Mouse (Mus musculus) layer of hippocampus, adult 18-20 months (tissue): ENCODE results near the gene Pfdn6. TPM values are rescaled to one million over a fixed set of nuclear protein-coding genes. Genes with fewer than 3 reads are reported as not detected.
"Not testable (repeated sequence)": the region's sequence is repeated elsewhere in the genome, so short reads cannot be mapped to it uniquely, and the experiment has no call there.

Experiments used
- DNase-seq, 2 experiments: peaks; one replicate each; pipeline ENCODE4 v3.0.0; 2022; ENCODE audit warnings: low spot score in 2 of 2
- total RNA-seq, 2 experiments: library from RNA; stranded (reverse); gene quantifications; 2 replicates each; pipeline ENCODE4 v1.2.3; 2021

The Pfdn6 gene
- total RNA-seq, 2 experiments from 2014 or later = 94.9 to 95.8 TPM

GRCm38 (mm10) chr17:33900281-33900988 lies 39.7 kb downstream of the Pfdn6 start:
- DNase-seq = no peak

- no peak for DNase-seq
Measured at GRCm38 (mm10) chr17:33899642-33900041, 40.5 kb downstream of the Pfdn6 start.

- DNase-seq = not testable (repeated sequence)
Measured at GRCm38 (mm10) chr17:33898193-33898592, 42.0 kb downstream of the Pfdn6 start.

- no peak for DNase-seq
Measured at GRCm38 (mm10) chr17:33897114-33897794, 42.9 kb downstream of the Pfdn6 start.

GRCm38 (mm10) chr17:33893011-33893410 lies 47.1 kb downstream of the Pfdn6 start:
- not testable (repeated sequence) for DNase-seq

GRCm38 (mm10) chr17:33892429-33892828 lies 47.7 kb downstream of the Pfdn6 start:
- no peak for DNase-seq

- not testable (repeated sequence) for DNase-seq
Measured at GRCm38 (mm10) chr17:33891892-33892291, 48.3 kb downstream of the Pfdn6 start.

GRCm38 (mm10) chr17:33891357-33891756 lies 48.8 kb downstream of the Pfdn6 start:
- DNase-seq = no peak

- peak; percentile 99 to 100 for DNase-seq
Measured at GRCm38 (mm10) chr17:33890533-33891059, 49.5 kb downstream of the Pfdn6 start, which contains the start of gene Kifc1. Gene Kifc1 (minus strand): TSS chr17:33890661.

GRCm38 (mm10) chr17:33889941-33890532 lies 50.1 kb downstream of the Pfdn6 start:
- not testable (repeated sequence) for DNase-seq

Other genes starting within 250 kb of the Pfdn6 start
- 10 to 100 TPM; 86.2 to 87.1 TPM for gene March2, start 221.7 kb downstream of the Pfdn6 start, total RNA-seq
- 100 to 1,000 TPM; 341 to 345 TPM for gene Rab11b, start 179.8 kb downstream of the Pfdn6 start, total RNA-seq
- gene Angptl4, start 158.5 kb downstream of the Pfdn6 start, total RNA-seq = 1 to 10 TPM; 2.6 to 3.5 TPM
- gene Kank3, start 129.8 kb downstream of the Pfdn6 start, total RNA-seq = 10 to 100 TPM; 27.6 to 28.8 TPM
- gene Rps28, start 115.8 kb downstream of the Pfdn6 start, total RNA-seq = 100 to 1,000 TPM; 756 to 834 TPM
- gene Ndufa7, start 115.8 kb downstream of the Pfdn6 start, total RNA-seq = 100 to 1,000 TPM; 199 to 208 TPM
- 10 to 100 TPM; 20.4 to 23.3 TPM for gene Cd320, start 97.3 kb downstream of the Pfdn6 start, total RNA-seq
- not detected for gene Gm7029, start 66.5 kb downstream of the Pfdn6 start, total RNA-seq
- 1 to 10 TPM; 1.8 to 2.6 TPM for gene Kifc1, start 49.7 kb downstream of the Pfdn6 start, total RNA-seq
- under 1 TPM in 1 of 2 experiments, not detected in 1; 0.42 TPM for gene Platr17, start 35.2 kb downstream of the Pfdn6 start, total RNA-seq
- gene Daxx, start 30.9 kb downstream of the Pfdn6 start, total RNA-seq = 10 to 100 TPM; 29.6 to 32.9 TPM
- gene Tapbp, start 24.4 kb downstream of the Pfdn6 start, total RNA-seq = 10 to 100 TPM; 38.3 to 38.5 TPM
- 10 to 100 TPM; 34.3 to 34.4 TPM for gene Zbtb22, start 24.4 kb downstream of the Pfdn6 start, total RNA-seq
- 10 to 100 TPM; 61.9 to 63.0 TPM for gene Rgl2, start 10.8 kb downstream of the Pfdn6 start, total RNA-seq
- gene Wdr46, start 317 bp upstream of the Pfdn6 start, total RNA-seq = 10 to 100 TPM; 13.2 to 15.5 TPM
- gene B3galt4, start 11.1 kb upstream of the Pfdn6 start, total RNA-seq = 1 to 10 TPM; 5.1 to 5.2 TPM
- gene Vps52, start 15.5 kb upstream of the Pfdn6 start, total RNA-seq = 10 to 100 TPM; 76.1 to 79.8 TPM
- 100 to 1,000 TPM; 319 to 336 TPM for gene Rps18, start 15.7 kb upstream of the Pfdn6 start, total RNA-seq
- gene H2-K1, start 60.0 kb upstream of the Pfdn6 start, total RNA-seq = 10 to 100 TPM; 25.5 to 26.9 TPM
- gene Ring1, start 84.3 kb upstream of the Pfdn6 start, total RNA-seq = 10 to 100 TPM; 39.0 to 40.8 TPM
- gene H2-Ke6, start 87.7 kb upstream of the Pfdn6 start, total RNA-seq = 10 to 100 TPM; 59.7 to 63.9 TPM
- 100 to 1,000 TPM in 1 of 2 experiments, 10 to 100 TPM in 1; 90.7 to 105 TPM for gene Slc39a7, start 91.3 kb upstream of the Pfdn6 start, total RNA-seq
- 10 to 100 TPM; 77.1 to 85.8 TPM for gene Rxrb, start 91.5 kb upstream of the Pfdn6 start, total RNA-seq
- gene Col11a2, start 99.1 kb upstream of the Pfdn6 start, total RNA-seq = 10 to 100 TPM; 22.5 to 23.4 TPM
- not detected for gene H2-Oa, start 152.0 kb upstream of the Pfdn6 start, total RNA-seq
- 10 to 100 TPM; 27.4 to 32.5 TPM for gene H2-DMa, start 179.2 kb upstream of the Pfdn6 start, total RNA-seq
- 100 to 1,000 TPM; 184 to 185 TPM for gene Brd2, start 182.3 kb upstream of the Pfdn6 start, total RNA-seq
- 1 to 10 TPM; 1.3 to 1.6 TPM for gene H2-DMb2, start 203.0 kb upstream of the Pfdn6 start, total RNA-seq
- gene H2-DMb1, start 212.7 kb upstream of the Pfdn6 start, total RNA-seq = 1 to 10 TPM; 3.2 to 3.8 TPM
- 1 to 10 TPM; 3.6 to 3.9 TPM for gene Tap1, start 247.2 kb upstream of the Pfdn6 start, total RNA-seq
- gene Psmb9, start 247.4 kb upstream of the Pfdn6 start, total RNA-seq = 1 to 10 TPM; 2.1 to 3.7 TPM